Mouse (Mus musculus): ENCODE measurements around the gene Ccdc93. TPM values are rescaled to one million over a fixed set of nuclear protein-coding genes. Genes with fewer than 3 reads are reported as not detected.

Gene Ccdc93
- polyA plus RNA-seq, 1 experiment from 2014 or later = 3.4 TPM

- H3K4me1 ChIP-seq (ENCODE audit: insufficient read depth, low read depth, low read length) = no peaks in the 10 kb centered on the region
- H3K36me3 ChIP-seq (ENCODE audit: insufficient read depth, low read length) = peaks cover 17% of the 10 kb centered on the region; the same call in 1 of the 2 replicates
- no peak overlapping the region for H3K27ac ChIP-seq (ENCODE audit: low read length)
- H3K9ac ChIP-seq (replicated peaks; ENCODE audit: low read depth) = no peak overlapping the region
- ATAC-seq = no peak
- WGBS = 91% methylated on average over 6 of the region's 6 CpGs
- H3K4me3 ChIP-seq (ENCODE audit: low read depth, low read length) = no peak overlapping the region
- no peak overlapping the region for H3K4me2 ChIP-seq (replicated peaks; ENCODE audit: low read depth, low read length)
- H3K27me3 ChIP-seq (replicated peaks; ENCODE audit: insufficient read depth, low read length) = no peaks in the 10 kb centered on the region
- no peak for DNase-seq (ENCODE audit: low spot score)
- TF ChIP-seq CTCF (IDR thresholded peaks at IDR 0.05) (no peak), EP300 (IDR thresholded peaks at IDR 0.05) (no peak)
- H3K9me3 ChIP-seq (ENCODE audit: low read length) = no peaks in the 10 kb centered on the region
These were observed 56.0 kb downstream of the Ccdc93 start for GRCm38 (mm10) chr1:121486803-121487202.

- WGBS = 40% methylated on average over 5 of the region's 5 CpGs
- peaks cover 27% of the 10 kb centered on the region; the same call in 1 of the 2 replicates for H3K36me3 ChIP-seq (ENCODE audit: insufficient read depth, low read length)
- DNase-seq (ENCODE audit: low spot score) (no peak), ATAC-seq (no peak)
- no peak overlapping the region for H3K4me2 ChIP-seq (replicated peaks; ENCODE audit: low read depth, low read length)
- no peak overlapping the region for H3K4me3 ChIP-seq (ENCODE audit: low read depth, low read length)
- no peaks in the 10 kb centered on the region for H3K9me3 ChIP-seq (ENCODE audit: low read length)
- no peak overlapping the region for H3K27ac ChIP-seq (ENCODE audit: low read length)
- H3K4me1 ChIP-seq (ENCODE audit: insufficient read depth, low read depth, low read length) = no peaks in the 10 kb centered on the region
- no peak overlapping the region for H3K9ac ChIP-seq (replicated peaks; ENCODE audit: low read depth)
- TF ChIP-seq EP300 (IDR thresholded peaks at IDR 0.05) (no peak), CTCF (IDR thresholded peaks at IDR 0.05) (peak; percentile 60)
- no peaks in the 10 kb centered on the region for H3K27me3 ChIP-seq (replicated peaks; ENCODE audit: insufficient read depth, low read length)
These were observed 59.4 kb downstream of the Ccdc93 start for GRCm38 (mm10) chr1:121490241-121490640.

GRCm38 (mm10) chr1:121497093-121497492 lies 66.2 kb downstream of the Ccdc93 start:
- H3K27me3 ChIP-seq (replicated peaks; ENCODE audit: insufficient read depth, low read length) = no peaks in the 10 kb centered on the region
- no peak overlapping the region for H3K27ac ChIP-seq (ENCODE audit: low read length)
- 90% methylated on average over 4 of the region's 4 CpGs for WGBS
- no peak overlapping the region for H3K4me2 ChIP-seq (replicated peaks; ENCODE audit: low read depth, low read length)
- no peaks in the 10 kb centered on the region for H3K4me1 ChIP-seq (ENCODE audit: insufficient read depth, low read depth, low read length)
- TF ChIP-seq CTCF (IDR thresholded peaks at IDR 0.05) = no peak
- TF ChIP-seq EP300 (IDR thresholded peaks at IDR 0.05) = no peak
- no peak overlapping the region for H3K9ac ChIP-seq (replicated peaks; ENCODE audit: low read depth)
- ATAC-seq = no peak
- H3K4me3 ChIP-seq (ENCODE audit: low read depth, low read length) = no peak overlapping the region
- no peak for DNase-seq (ENCODE audit: low spot score)
- H3K36me3 ChIP-seq (ENCODE audit: insufficient read depth, low read length) = peaks cover 18% of the 10 kb centered on the region
- no peaks in the 10 kb centered on the region for H3K9me3 ChIP-seq (ENCODE audit: low read length)

DNA sequence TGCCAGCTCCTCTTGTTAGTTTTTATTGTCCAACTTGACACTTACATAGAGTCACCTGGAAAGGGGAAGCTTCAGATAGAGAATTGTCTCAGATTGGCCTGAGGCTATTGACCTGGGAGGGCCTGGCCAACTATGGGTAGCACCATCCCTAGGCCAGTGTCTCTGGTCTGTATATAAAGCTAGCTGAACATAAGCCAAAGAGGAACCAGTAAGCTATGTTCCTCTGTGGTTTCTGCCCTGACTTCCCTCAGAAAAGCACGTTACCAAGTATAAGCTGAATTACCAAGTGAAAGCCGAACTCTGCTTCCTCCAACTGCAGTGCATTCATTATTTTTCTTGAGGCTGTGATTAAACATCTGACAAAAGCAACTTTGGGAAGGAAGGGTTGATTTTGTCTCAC lies 77.9 kb downstream of the Ccdc93 start:
- no peaks in the 10 kb centered on the region for H3K4me1 ChIP-seq (ENCODE audit: insufficient read depth, low read depth, low read length)
- no peaks in the 10 kb centered on the region for H3K36me3 ChIP-seq (ENCODE audit: insufficient read depth, low read length)
- TF ChIP-seq CTCF (IDR thresholded peaks at IDR 0.05) (no peak), EP300 (IDR thresholded peaks at IDR 0.05) (no peak)
- no peak overlapping the region for H3K9ac ChIP-seq (replicated peaks; ENCODE audit: low read depth)
- no peak overlapping the region for H3K27ac ChIP-seq (ENCODE audit: low read length)
- no peak for ATAC-seq
- H3K27me3 ChIP-seq (replicated peaks; ENCODE audit: insufficient read depth, low read length) = no peaks in the 10 kb centered on the region
- H3K9me3 ChIP-seq (ENCODE audit: low read length) = no peaks in the 10 kb centered on the region
- 86% methylated on average over 2 of the region's 2 CpGs for WGBS
- no peak for DNase-seq (ENCODE audit: low spot score)
- H3K4me3 ChIP-seq (ENCODE audit: low read depth, low read length) = no peak overlapping the region
- no peak overlapping the region for H3K4me2 ChIP-seq (replicated peaks; ENCODE audit: low read depth, low read length)

DNA sequence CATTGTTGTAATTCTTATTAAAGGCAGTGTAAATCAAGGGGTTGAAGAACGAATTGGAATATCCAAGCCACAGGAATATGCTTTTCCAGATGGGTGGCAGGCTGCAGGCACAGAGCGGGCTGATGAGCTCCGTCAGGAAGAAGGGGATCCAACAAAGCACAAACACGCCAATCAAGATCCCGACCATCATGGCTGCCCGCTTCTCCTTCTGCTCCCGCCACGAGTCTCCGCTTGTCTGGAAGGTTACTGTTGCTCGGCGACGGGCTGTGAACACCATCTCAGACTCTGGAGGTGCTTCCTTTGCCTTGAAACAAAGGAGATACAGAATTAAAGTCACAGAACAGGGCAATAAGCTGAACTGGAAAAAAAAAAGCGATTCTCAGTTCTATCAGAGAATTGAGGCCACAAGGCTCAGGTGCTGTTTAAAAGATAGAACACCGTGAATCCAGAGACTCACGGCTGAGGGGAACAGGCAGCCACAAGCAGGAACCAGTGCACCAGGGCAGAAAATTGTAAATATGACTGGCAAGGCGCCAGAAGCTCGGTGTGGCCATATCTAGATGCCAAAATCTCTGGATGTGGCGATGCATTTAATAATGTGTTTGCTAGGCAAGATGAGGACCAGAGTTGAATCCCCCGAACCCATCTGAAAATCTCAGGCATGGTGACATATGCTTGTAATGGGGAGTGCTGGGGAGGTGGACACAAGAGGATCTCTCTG lies 79.7 kb downstream of the Ccdc93 start:
- H3K27ac ChIP-seq (ENCODE audit: low read length) = no peak overlapping the region
- H3K9ac ChIP-seq (replicated peaks; ENCODE audit: low read depth) = no peak overlapping the region
- ATAC-seq (no peak), DNase-seq (ENCODE audit: low spot score) (no peak)
- no peak for TF ChIP-seq EP300 (IDR thresholded peaks at IDR 0.05)
- no peak for TF ChIP-seq CTCF (IDR thresholded peaks at IDR 0.05)
- H3K36me3 ChIP-seq (ENCODE audit: insufficient read depth, low read length) = no peaks in the 10 kb centered on the region
- no peak overlapping the region for H3K4me2 ChIP-seq (replicated peaks; ENCODE audit: low read depth, low read length)
- H3K9me3 ChIP-seq (ENCODE audit: low read length) = no peaks in the 10 kb centered on the region
- H3K4me3 ChIP-seq (ENCODE audit: low read depth, low read length) = no peak overlapping the region
- whole genome bisulfite sequencing = 79% methylated on average over 19 of the region's 19 CpGs
- H3K27me3 ChIP-seq (replicated peaks; ENCODE audit: insufficient read depth, low read length) = no peaks in the 10 kb centered on the region
- no peaks in the 10 kb centered on the region for H3K4me1 ChIP-seq (ENCODE audit: insufficient read depth, low read depth, low read length)

GRCm38 (mm10) chr1:121511186-121511585 lies 80.3 kb downstream of the Ccdc93 start:
- Histone ChIP-seq H3K9ac (replicated peaks; ENCODE audit: low read depth) (no peak overlapping the region), H3K4me2 (replicated peaks; ENCODE audit: low read depth, low read length) (no peak overlapping the region), H3K36me3 (ENCODE audit: insufficient read depth, low read length) (no peaks in the 10 kb centered on the region), H3K9me3 (ENCODE audit: low read length) (no peaks in the 10 kb centered on the region), H3K4me3 (ENCODE audit: low read depth, low read length) (no peak overlapping the region), H3K27ac (ENCODE audit: low read length) (no peak overlapping the region), H3K27me3 (replicated peaks; ENCODE audit: insufficient read depth, low read length) (no peaks in the 10 kb centered on the region), H3K4me1 (ENCODE audit: insufficient read depth, low read depth, low read length) (no peaks in the 10 kb centered on the region)
- 36% methylated on average over 2 of the region's 2 CpGs for WGBS
- DNase-seq (ENCODE audit: low spot score) (no peak), ATAC-seq (no peak)
- TF ChIP-seq EP300 (IDR thresholded peaks at IDR 0.05) (no peak), CTCF (IDR thresholded peaks at IDR 0.05) (no peak)
